Mouse (Mus musculus): ENCODE results near the gene Cacna1s. TPM values are rescaled to one million over a fixed set of nuclear protein-coding genes. Genes with fewer than 3 reads are reported as not detected.

The Cacna1s gene
- polyA plus RNA-seq, 1 experiment from 2014 or later: not detected

DNA sequence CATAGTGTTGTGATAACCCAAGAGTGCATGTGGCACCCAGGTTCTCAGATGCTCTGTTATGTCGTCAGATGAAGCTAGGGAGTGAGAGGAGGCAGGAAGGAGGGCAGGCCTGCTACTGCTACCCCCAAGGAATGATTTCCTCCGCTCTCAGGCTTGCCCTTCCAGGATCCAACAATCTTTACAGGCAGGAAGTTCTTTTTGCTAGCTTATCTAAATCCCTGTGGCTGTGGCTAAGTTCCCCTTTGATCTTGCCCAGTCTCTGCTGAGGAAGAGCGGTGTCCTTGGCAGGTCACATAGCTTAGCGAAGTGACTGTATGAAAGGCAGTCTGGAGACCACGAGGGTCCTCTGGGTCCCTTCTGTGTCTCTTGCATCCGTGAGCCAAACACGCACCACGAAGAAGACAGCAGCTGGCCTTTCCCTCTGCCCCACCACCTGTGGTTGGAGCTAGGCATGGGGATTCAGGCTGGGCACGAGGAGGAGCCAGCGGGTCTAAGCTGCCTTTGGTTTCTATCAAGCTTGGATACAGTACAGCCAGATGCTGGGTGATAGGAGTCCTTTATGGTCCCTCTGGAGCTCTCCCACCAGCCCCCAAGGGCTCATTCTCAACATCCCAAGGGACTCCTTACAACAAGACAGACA, 85.8 kb downstream of the Cacna1s start:
- ATAC-seq (ENCODE audit: insufficient number of reproducible peaks, insufficient read depth, low FRiP score, low read depth): no peak
- Histone ChIP-seq H3K4me1 (ENCODE audit: control insufficient read depth, insufficient read depth, low read length) (peaks cover 50% of the 10 kb centered on the region), H3K9me3 (ENCODE audit: control insufficient read depth, low read depth, low read length) (no peaks in the 10 kb centered on the region), H3K4me3 (ENCODE audit: low read depth, low read length) (no peak overlapping the region), H3K9ac (replicated peaks; ENCODE audit: low read depth, low read length) (no peak overlapping the region), H3K27ac (ENCODE audit: low read length) (peak overlapping the region; percentile 67), H3K4me2 (replicated peaks; ENCODE audit: low read depth, low read length) (no peak overlapping the region), H3K36me3 (ENCODE audit: control insufficient read depth, insufficient read depth, low read length) (no peaks in the 10 kb centered on the region), H3K27me3 (ENCODE audit: control insufficient read depth, insufficient read depth, low read length) (no peaks in the 10 kb centered on the region)
- 45% methylated on average over 10 of the region's 10 CpGs for WGBS

DNA sequence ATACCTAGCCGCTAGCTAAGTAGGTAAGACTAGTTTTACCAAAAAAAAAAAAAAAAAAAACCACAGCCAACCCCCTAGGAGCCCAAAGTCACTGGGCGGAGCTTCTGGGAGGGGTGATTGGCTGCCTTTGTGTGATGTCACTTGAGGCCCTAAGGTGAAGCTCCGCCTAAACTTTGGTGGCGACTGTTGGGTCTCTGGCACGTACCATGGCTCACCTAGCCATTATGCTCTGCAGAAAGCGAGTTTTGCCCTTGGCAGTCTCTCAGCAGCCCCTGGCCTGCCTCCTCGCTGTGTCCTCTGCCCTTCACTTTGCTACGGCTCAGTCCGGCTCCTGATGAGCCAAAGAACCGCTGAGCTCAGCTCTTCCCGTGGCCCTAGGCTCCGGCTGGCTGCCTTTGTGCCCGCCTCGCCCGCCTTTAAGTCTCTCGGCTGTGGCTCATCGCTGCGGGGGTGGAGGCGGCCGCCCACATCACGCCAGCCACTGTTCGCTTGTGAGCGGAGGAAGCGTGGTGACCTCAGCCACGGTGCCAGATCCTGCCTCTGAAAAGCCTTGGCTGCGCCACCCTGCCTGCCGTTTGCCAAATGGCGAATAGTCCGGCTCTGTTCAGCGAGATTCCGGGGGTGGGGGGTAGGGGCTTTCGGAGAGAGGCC, 87.6 kb downstream of the Cacna1s start:
- Histone ChIP-seq H3K4me1 (ENCODE audit: control insufficient read depth, insufficient read depth, low read length) (peaks cover 43% of the 10 kb centered on the region), H3K4me2 (replicated peaks; ENCODE audit: low read depth, low read length) (peak overlapping the region; percentile 86), H3K27ac (ENCODE audit: low read length) (peak overlapping the region; percentile 45; the same call in 1 of the 2 replicates), H3K9me3 (ENCODE audit: control insufficient read depth, low read depth, low read length) (no peaks in the 10 kb centered on the region), H3K36me3 (ENCODE audit: control insufficient read depth, insufficient read depth, low read length) (no peaks in the 10 kb centered on the region), H3K27me3 (ENCODE audit: control insufficient read depth, insufficient read depth, low read length) (no peaks in the 10 kb centered on the region), H3K4me3 (ENCODE audit: low read depth, low read length) (peak overlapping the region; percentile 40), H3K9ac (replicated peaks; ENCODE audit: low read depth, low read length) (peak overlapping the region; percentile 47)
- WGBS: 1% methylated on average over 32 of the region's 32 CpGs
- ATAC-seq (ENCODE audit: insufficient number of reproducible peaks, insufficient read depth, low FRiP score, low read depth): peak; percentile 64

DNA sequence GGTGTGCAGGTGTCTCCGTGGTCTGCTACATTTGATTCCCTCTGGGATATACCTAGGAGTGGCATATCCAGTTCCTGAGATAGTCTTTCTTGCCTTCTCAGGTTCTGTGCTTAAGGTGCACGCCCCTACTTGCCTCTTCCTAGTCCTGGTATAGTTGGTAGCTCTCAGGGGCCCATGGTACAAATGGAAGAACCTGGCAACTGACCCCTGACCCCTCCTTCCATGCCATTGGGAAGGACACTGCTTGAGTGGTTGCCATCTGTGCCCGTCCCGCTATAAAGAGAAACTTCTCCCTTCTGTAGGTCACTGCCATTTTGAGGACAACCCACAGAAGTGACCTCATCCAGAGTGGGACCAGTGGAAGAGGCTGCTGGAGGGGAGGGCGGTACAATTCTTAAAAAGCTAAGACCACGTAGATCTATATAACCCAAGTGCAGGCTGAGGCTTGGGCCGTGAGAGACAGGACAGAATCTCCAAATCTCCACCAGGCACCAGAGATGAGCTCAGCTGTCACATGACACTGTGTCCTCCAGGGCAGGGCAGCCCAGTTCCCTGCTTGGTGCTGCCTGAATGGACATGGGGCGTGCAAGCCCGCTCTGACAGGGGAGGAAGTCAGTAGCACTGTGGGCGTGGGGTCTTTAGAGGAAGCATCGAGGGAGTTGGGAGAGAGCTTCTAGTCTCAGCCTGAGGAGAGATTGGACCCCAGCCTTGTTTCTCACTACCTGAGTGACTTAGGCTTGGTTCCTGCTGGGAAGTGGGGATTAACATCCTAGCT, 88.8 kb downstream of the Cacna1s start:
- 82% methylated on average over 11 of the region's 11 CpGs for WGBS

DNA sequence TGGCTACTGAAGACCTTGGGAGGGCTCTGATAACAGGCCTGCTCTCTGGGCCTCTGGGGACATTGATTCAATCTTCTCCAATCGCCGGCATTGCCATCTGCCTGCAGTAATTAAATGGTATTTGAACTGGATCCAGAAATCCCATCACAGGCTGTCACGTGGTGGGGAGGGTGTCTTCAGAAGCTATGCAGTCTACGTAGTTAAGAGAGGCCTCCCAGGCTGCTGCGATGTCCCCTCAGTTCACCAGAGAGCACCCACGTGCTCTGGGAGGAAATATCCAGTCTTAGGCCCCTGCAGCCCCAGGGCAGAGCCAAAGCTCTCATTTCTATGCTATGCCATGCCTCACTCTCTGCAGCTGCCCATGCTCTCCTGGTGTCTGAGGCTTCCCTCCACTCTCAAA, 89.8 kb downstream of the Cacna1s start:
- no peaks in the 10 kb centered on the region for H3K27me3 ChIP-seq (ENCODE audit: control insufficient read depth, insufficient read depth, low read length)
- H3K4me2 ChIP-seq (replicated peaks; ENCODE audit: low read depth, low read length): no peak overlapping the region

More for the DNA sequence above, 88.8 kb downstream of the Cacna1s start:
- Histone ChIP-seq H3K4me3 (ENCODE audit: low read depth, low read length) (no peak overlapping the region), H3K9me3 (ENCODE audit: control insufficient read depth, low read depth, low read length) (no peaks in the 10 kb centered on the region), H3K36me3 (ENCODE audit: control insufficient read depth, insufficient read depth, low read length) (no peaks in the 10 kb centered on the region; the same call in 1 of the 2 replicates), H3K9ac (replicated peaks; ENCODE audit: low read depth, low read length) (no peak overlapping the region), H3K4me1 (ENCODE audit: control insufficient read depth, insufficient read depth, low read length) (peaks cover 33% of the 10 kb centered on the region), H3K27ac (ENCODE audit: low read length) (no peak overlapping the region), H3K4me2 (replicated peaks; ENCODE audit: low read depth, low read length) (no peak overlapping the region), H3K27me3 (ENCODE audit: control insufficient read depth, insufficient read depth, low read length) (no peaks in the 10 kb centered on the region)
- no peak for ATAC-seq (ENCODE audit: insufficient number of reproducible peaks, insufficient read depth, low FRiP score, low read depth)

DNA sequence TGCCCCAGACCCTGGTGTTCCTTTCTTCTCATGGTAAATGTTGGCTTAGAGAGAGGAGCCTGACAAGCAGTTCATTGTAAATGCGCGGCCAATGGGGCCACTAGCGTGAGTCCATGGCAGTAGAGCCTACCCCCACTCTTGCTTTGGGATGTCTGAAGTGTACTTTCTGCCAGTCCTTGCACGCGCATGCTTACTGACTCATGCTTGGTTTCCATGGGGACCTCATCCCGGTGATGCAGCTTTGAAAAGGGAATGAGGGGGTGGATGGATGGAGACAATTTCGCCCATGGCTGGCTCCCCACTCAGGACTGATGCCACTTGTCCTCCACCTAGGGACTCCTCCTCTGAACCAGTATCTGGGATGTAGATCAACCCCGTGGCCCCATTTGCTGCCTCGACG, 91.0 kb downstream of the Cacna1s start:
- Histone ChIP-seq H3K36me3 (ENCODE audit: control insufficient read depth, insufficient read depth, low read length) (peaks cover 11% of the 10 kb centered on the region), H3K27me3 (ENCODE audit: control insufficient read depth, insufficient read depth, low read length) (no peaks in the 10 kb centered on the region), H3K27ac (ENCODE audit: low read length) (no peak overlapping the region), H3K4me1 (ENCODE audit: control insufficient read depth, insufficient read depth, low read length) (peaks cover 12% of the 10 kb centered on the region), H3K4me3 (ENCODE audit: low read depth, low read length) (no peak overlapping the region), H3K4me2 (replicated peaks; ENCODE audit: low read depth, low read length) (no peak overlapping the region), H3K9me3 (ENCODE audit: control insufficient read depth, low read depth, low read length) (no peaks in the 10 kb centered on the region), H3K9ac (replicated peaks; ENCODE audit: low read depth, low read length) (no peak overlapping the region)
- WGBS: 87% methylated on average over 10 of the region's 10 CpGs
- no peak for ATAC-seq (ENCODE audit: insufficient number of reproducible peaks, insufficient read depth, low FRiP score, low read depth)

More for the DNA sequence above, 89.8 kb downstream of the Cacna1s start:
- ATAC-seq (ENCODE audit: insufficient number of reproducible peaks, insufficient read depth, low FRiP score, low read depth): no peak
- Histone ChIP-seq H3K36me3 (ENCODE audit: control insufficient read depth, insufficient read depth, low read length) (no peaks in the 10 kb centered on the region; the same call in 1 of the 2 replicates), H3K9ac (replicated peaks; ENCODE audit: low read depth, low read length) (no peak overlapping the region), H3K4me3 (ENCODE audit: low read depth, low read length) (no peak overlapping the region), H3K9me3 (ENCODE audit: control insufficient read depth, low read depth, low read length) (no peaks in the 10 kb centered on the region), H3K4me1 (ENCODE audit: control insufficient read depth, insufficient read depth, low read length) (peaks cover 23% of the 10 kb centered on the region), H3K27ac (ENCODE audit: low read length) (0 out of 2 replicates have a peak overlapping the region, but pooled peaks have one; percentile 10)
- 45% methylated on average over 6 of the region's 6 CpGs for WGBS

DNA sequence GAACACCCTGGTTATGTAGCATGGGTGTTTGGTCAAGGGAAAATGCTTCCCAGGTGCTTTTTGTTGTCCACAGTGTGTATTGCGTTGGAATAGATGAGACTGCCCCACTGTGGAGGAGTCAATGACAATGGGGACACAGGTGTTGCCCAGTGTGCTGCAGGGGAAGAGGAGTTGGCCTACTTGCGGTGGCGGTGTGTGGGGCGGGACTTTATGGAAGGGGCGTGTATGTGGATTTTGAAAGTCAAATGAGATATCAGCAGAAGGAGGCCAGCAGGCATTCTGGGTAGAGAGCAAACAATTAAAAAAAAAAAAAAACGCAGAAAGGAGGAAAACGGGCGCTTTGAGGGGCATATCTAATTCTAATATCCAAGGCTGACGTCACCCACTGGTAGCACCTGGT, 97.2 kb downstream of the Cacna1s start:
- ATAC-seq (ENCODE audit: insufficient number of reproducible peaks, insufficient read depth, low FRiP score, low read depth): no peak

DNA sequence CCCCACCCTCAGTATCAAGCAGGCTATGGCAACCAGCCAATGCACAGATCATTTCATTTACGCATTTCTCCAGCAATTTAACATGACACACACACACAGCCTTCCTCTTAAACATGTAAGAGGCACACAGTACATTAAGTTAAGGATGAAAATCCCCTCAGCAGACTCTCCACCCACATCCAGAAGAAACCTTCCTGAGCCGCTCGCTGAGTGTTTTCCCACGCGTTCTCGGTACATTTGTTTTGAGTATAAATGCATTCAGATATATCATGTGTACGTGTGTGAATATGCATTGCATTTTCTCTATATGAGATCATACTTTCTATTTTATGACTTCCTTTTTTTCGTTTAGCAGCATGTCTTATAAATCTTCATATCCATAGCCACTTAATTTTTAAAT, 98.8 kb downstream of the Cacna1s start:
- WGBS: 74% methylated on average over 8 of the region's 8 CpGs

More for the DNA sequence above, 97.2 kb downstream of the Cacna1s start:
- Histone ChIP-seq H3K36me3 (ENCODE audit: control insufficient read depth, insufficient read depth, low read length) (peaks cover 34% of the 10 kb centered on the region), H3K27ac (ENCODE audit: low read length) (no peak overlapping the region), H3K4me1 (ENCODE audit: control insufficient read depth, insufficient read depth, low read length) (no peaks in the 10 kb centered on the region), H3K4me2 (replicated peaks; ENCODE audit: low read depth, low read length) (no peak overlapping the region), H3K9ac (replicated peaks; ENCODE audit: low read depth, low read length) (no peak overlapping the region), H3K9me3 (ENCODE audit: control insufficient read depth, low read depth, low read length) (no peaks in the 10 kb centered on the region), H3K4me3 (ENCODE audit: low read depth, low read length) (no peak overlapping the region), H3K27me3 (ENCODE audit: control insufficient read depth, insufficient read depth, low read length) (no peaks in the 10 kb centered on the region)
- WGBS: 88% methylated on average over 9 of the region's 9 CpGs

DNA sequence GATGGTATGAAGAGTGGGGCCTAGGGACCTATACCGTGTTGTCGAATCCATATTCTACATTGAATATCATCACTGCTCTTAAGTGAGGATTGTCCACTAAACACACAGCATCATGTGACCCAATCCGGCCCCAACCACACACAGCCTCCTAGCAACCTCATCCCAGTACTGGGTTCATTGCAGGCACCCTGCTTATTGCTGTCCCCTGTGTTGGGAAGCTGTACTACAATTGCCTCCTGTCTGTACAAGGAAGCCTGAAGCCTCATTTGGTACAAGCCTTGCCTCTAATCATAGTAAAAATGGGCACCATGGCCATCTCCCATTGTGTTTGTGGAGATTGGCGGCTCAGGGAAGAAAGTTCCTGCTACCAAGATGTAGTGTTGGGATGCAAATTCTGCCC, 103.8 kb downstream of the Cacna1s start:
- Histone ChIP-seq H3K27me3 (ENCODE audit: control insufficient read depth, insufficient read depth, low read length) (no peaks in the 10 kb centered on the region), H3K9me3 (ENCODE audit: control insufficient read depth, low read depth, low read length) (no peaks in the 10 kb centered on the region), H3K9ac (replicated peaks; ENCODE audit: low read depth, low read length) (no peak overlapping the region), H3K4me3 (ENCODE audit: low read depth, low read length) (no peak overlapping the region), H3K4me2 (replicated peaks; ENCODE audit: low read depth, low read length) (no peak overlapping the region), H3K4me1 (ENCODE audit: control insufficient read depth, insufficient read depth, low read length) (no peaks in the 10 kb centered on the region), H3K36me3 (ENCODE audit: control insufficient read depth, insufficient read depth, low read length) (peaks cover 26% of the 10 kb centered on the region), H3K27ac (ENCODE audit: low read length) (no peak overlapping the region)
- 97% methylated on average over 4 of the region's 4 CpGs for WGBS
- ATAC-seq (ENCODE audit: insufficient number of reproducible peaks, insufficient read depth, low FRiP score, low read depth): no peak

More for the DNA sequence above, 98.8 kb downstream of the Cacna1s start:
- peaks cover 35% of the 10 kb centered on the region for H3K36me3 ChIP-seq (ENCODE audit: control insufficient read depth, insufficient read depth, low read length)
- H3K27ac ChIP-seq (ENCODE audit: low read length): no peak overlapping the region
- no peaks in the 10 kb centered on the region for H3K27me3 ChIP-seq (ENCODE audit: control insufficient read depth, insufficient read depth, low read length)
- H3K4me2 ChIP-seq (replicated peaks; ENCODE audit: low read depth, low read length): no peak overlapping the region
- H3K4me1 ChIP-seq (ENCODE audit: control insufficient read depth, insufficient read depth, low read length): no peaks in the 10 kb centered on the region
- no peak overlapping the region for H3K9ac ChIP-seq (replicated peaks; ENCODE audit: low read depth, low read length)
- H3K4me3 ChIP-seq (ENCODE audit: low read depth, low read length): no peak overlapping the region
- no peaks in the 10 kb centered on the region for H3K9me3 ChIP-seq (ENCODE audit: control insufficient read depth, low read depth, low read length)
- ATAC-seq (ENCODE audit: insufficient number of reproducible peaks, insufficient read depth, low FRiP score, low read depth): no peak

Measured in stomach, embryonic 14.5 days (tissue).